Mouse (Mus musculus) C2C12 (cell line): ENCODE results near the gene Oit1. TPM values are rescaled to one million over a fixed set of nuclear protein-coding genes. Genes with fewer than 3 reads are reported as not detected.

Source experiments
- H3K27me3 ChIP-seq: one replicate; pipeline ENCODE4 v1.6.1; 2011; ENCODE audit not compliant: control insufficient read depth, insufficient read depth, insufficient read length
- H3K36me3 ChIP-seq: one replicate; pipeline ENCODE4 v1.6.1; 2011; ENCODE audit not compliant: control insufficient read depth, insufficient read depth
- H3K4me3 ChIP-seq: one replicate; pipeline ENCODE4 v1.5.1; 2011; ENCODE audit warnings: mild to moderate bottlenecking, control low read depth; ENCODE audit not compliant: poor library complexity, insufficient read depth, severe bottlenecking
- H3K79me2 ChIP-seq: one replicate; pipeline ENCODE4 v1.6.1; 2011; ENCODE audit not compliant: control insufficient read depth, insufficient read depth
- H3K79me3 ChIP-seq: one replicate; pipeline ENCODE4 v1.6.1; 2011; ENCODE audit warnings: low read depth, control low read depth
- H3ac ChIP-seq: one replicate; pipeline ENCODE3; 2011; ENCODE audit warnings: low read depth; ENCODE audit not compliant: control insufficient read depth, insufficient read length
- CEBPB ChIP-seq: IDR thresholded peaks from one replicate; pipeline ENCODE4 v1.6.1; 2011; ENCODE audit warnings: low read depth, mild to moderate bottlenecking, control low read depth, moderate library complexity
- CTCF ChIP-seq: IDR thresholded peaks from one replicate; pipeline ENCODE4 v1.5.1; 2011; ENCODE audit not compliant: control insufficient read depth, insufficient read depth, insufficient read length
- FOSL1 ChIP-seq: IDR thresholded peaks from one replicate; pipeline ENCODE4 v1.8.0; 2011; ENCODE audit warnings: mild to moderate bottlenecking, low read length; ENCODE audit not compliant: poor library complexity, insufficient read depth, severe bottlenecking
- MAX ChIP-seq: IDR thresholded peaks from one replicate; pipeline ENCODE4 v1.6.1; 2011; ENCODE audit warnings: mild to moderate bottlenecking, control low read depth
- MYOD1 ChIP-seq: IDR thresholded peaks from one replicate; pipeline ENCODE4 v1.6.1; 2011; ENCODE audit warnings: low read depth; ENCODE audit not compliant: control insufficient read depth, insufficient read length
- MYOG ChIP-seq: IDR thresholded peaks from one replicate; pipeline ENCODE4 v1.6.1; 2011; ENCODE audit not compliant: control insufficient read depth, insufficient read length; ENCODE audit errors: extremely low read depth
- USF1 ChIP-seq: IDR thresholded peaks from one replicate; pipeline ENCODE4 v1.6.1; 2011; ENCODE audit warnings: low read depth, mild to moderate bottlenecking, control low read depth, moderate library complexity
- long read RNA-seq, 2 experiments: library from polyadenylated mRNA; unstranded; transcript quantifications; one replicate each; pipeline ENCODE4 v2.0.0; 2019 to 2020
- polyA plus RNA-seq: library from polyadenylated mRNA; unstranded; fragments of >200 nt; fragmentation: generic; extraction: Trizol; gene quantifications from one replicate; pipeline ENCODE4 v1.2.1, GENCODE M21; 2012; ENCODE audit warnings: missing spikeins

Oit1 gene
- not detected for polyA plus RNA-seq
- long read RNA-seq, experiment 1 = 0 reads
- long read RNA-seq, experiment 2 = 0 reads

DNA sequence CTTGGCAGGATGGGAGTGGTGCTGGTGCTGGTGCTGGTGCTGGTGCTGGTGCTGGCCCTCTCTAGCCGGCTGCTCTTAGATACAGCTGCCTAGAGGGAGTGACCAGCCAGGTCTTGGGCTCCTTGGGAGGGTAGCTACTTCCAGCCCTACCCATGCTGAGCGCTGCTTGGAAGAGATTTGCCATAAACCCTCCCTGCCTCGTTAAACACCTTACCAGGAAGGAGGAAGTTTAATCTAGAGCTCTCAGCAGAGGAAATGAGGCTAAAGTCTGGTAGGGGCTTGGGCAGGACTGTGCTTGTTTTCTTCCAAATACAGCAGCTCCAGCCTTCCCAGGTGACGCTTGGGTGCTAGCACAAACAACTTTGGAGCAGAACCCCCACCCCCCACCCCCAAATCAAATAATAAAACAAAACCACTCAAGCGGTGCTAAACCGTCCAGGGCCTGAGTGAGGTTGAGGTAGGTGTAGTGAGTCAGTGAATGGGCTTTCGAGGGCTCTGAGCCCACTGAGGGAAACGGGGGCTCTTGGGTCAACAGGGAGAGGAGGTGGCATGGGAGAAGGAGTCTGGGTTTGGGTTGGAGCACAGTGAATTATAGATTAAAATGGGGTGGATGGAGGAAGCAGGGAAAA, at the start of gene Oit1:
Oit1 (minus strand) TSS at position 70 of the 629 bp plus-strand sequence.
- Histone ChIP-seq H3K4me3 (no peak within 1 kb of the TSS), H3K27me3 (no peaks in the 10 kb centered on the region), H3K36me3 (no peaks in the 10 kb centered on the region), H3K79me3 (no peaks in the 10 kb centered on the region), H3ac (no peak within 1 kb of the TSS), H3K79me2 (no peaks in the 10 kb centered on the region)
- TF ChIP-seq MYOD1 (no peak), FOSL1 (no peak), USF1 (no peak), CEBPB (no peak), CTCF (no peak), MAX (no peak), MYOG (no peak)

DNA sequence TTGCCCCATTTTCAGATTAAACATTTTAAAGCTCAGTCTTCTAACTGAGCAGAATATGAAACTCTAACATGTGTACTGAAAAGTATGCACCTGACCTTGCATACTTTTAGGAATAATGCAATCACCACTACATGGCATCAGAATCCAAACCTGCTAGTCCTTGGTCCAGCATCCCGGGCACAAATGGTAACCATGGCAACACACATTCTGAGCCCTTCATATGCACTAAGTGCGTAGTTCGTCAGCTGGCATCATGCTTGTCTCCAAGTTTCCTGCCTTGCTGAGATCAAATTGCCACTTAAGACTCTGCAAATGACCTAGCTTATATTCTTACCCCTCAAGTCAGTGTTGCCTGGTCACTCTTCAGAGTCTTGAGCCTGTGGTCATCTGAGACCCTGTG, 44.3 kb upstream of the Oit1 start:
- Histone ChIP-seq H3K36me3 (no peaks in the 10 kb centered on the region), H3K79me3 (no peaks in the 10 kb centered on the region), H3K27me3 (no peaks in the 10 kb centered on the region), H3K79me2 (no peaks in the 10 kb centered on the region), H3K4me3 (no peak overlapping the region), H3ac (no peak overlapping the region)
- no peak for TF ChIP-seq MYOG

DNA sequence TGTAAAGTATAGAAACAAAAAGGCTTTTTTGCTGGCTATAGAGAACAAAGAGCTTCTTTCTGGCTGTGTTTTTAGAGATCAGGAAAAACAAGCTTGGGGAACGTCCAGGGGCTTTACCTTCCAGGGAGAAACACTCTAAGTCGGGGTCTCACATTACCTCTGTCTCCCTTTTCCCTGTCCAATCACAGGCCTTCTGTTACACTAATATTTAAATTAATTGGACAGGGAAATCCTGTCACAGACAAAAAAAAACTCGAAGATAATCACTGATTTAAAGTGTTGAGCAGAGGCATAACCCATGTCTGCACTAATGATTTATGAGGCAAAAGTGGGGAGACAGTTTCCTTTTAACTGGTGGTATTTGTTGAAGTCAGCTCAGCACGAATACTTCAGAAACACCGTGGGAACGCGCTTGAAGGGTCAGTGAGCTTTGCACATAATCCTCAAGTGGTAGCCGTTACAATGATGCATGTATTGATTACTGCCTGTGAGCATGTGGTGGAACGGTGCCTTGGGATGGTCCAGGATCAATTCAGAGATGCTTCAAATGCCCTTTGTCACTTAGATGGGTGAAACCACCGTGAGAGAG, 42.7 kb upstream of the Oit1 start:
- Histone ChIP-seq H3K79me2 (no peaks in the 10 kb centered on the region), H3K27me3 (no peaks in the 10 kb centered on the region), H3K79me3 (no peaks in the 10 kb centered on the region), H3ac (no peak overlapping the region), H3K36me3 (no peaks in the 10 kb centered on the region), H3K4me3 (no peak overlapping the region)
- no peak for TF ChIP-seq FOSL1
- no peak for TF ChIP-seq MYOG
- TF ChIP-seq CEBPB = no peak
- no peak for TF ChIP-seq CTCF
- no peak for TF ChIP-seq MAX
- no peak for TF ChIP-seq USF1
- TF ChIP-seq MYOD1 = no peak

GRCm38 (mm10) chr14:8418610-8419009, 40.1 kb upstream of the Oit1 start:
- H3ac ChIP-seq = no peak overlapping the region
- no peak for TF ChIP-seq CTCF
- TF ChIP-seq MYOD1 = no peak
- TF ChIP-seq FOSL1 = no peak
- TF ChIP-seq MAX = no peak
- TF ChIP-seq CEBPB = no peak
- no peak for TF ChIP-seq USF1
- no peak for TF ChIP-seq MYOG

DNA sequence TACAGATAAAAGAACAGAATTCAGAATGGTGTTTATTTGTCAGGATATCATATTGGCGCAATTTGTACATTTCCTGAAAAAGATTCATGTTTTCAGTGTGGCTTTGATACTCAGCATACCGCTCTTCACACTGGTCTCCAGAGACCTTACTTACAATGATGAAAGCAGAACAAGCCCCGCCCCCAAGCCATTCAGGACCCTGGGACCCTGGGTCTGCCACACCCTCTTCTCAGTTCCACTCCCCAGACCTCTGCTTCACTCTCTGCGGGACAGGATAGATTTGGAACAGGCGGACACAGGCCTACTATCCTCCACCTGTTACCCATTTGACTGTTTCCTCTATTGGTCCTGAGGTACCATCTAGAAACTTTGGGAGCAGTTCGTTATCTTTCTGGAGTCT, 27.4 kb upstream of the Oit1 start:
- no peak for TF ChIP-seq USF1
- TF ChIP-seq CTCF = no peak
- no peak for TF ChIP-seq CEBPB
- no peak for TF ChIP-seq MYOD1
- TF ChIP-seq FOSL1 = no peak
- TF ChIP-seq MYOG = no peak
- TF ChIP-seq MAX = no peak
- no peak overlapping the region for H3K4me3 ChIP-seq
- no peaks in the 10 kb centered on the region for H3K79me2 ChIP-seq
- H3K36me3 ChIP-seq = no peaks in the 10 kb centered on the region
- no peaks in the 10 kb centered on the region for H3K79me3 ChIP-seq
- no peak overlapping the region for H3ac ChIP-seq
- no peaks in the 10 kb centered on the region for H3K27me3 ChIP-seq

More at GRCm38 (mm10) chr14:8418610-8419009, 40.1 kb upstream of the Oit1 start:
- H3K36me3 ChIP-seq = no peaks in the 10 kb centered on the region
- H3K27me3 ChIP-seq = no peaks in the 10 kb centered on the region
- no peaks in the 10 kb centered on the region for H3K79me2 ChIP-seq
- H3K4me3 ChIP-seq = no peak overlapping the region
- no peaks in the 10 kb centered on the region for H3K79me3 ChIP-seq

- no peaks in the 10 kb centered on the region for H3K36me3 ChIP-seq
- H3K79me2 ChIP-seq = no peaks in the 10 kb centered on the region
- no peak overlapping the region for H3K4me3 ChIP-seq
- no peak for TF ChIP-seq MAX
- no peak for TF ChIP-seq MYOG
- no peak for TF ChIP-seq USF1
- TF ChIP-seq CEBPB = no peak
- TF ChIP-seq CTCF = no peak
- no peak for TF ChIP-seq FOSL1
- TF ChIP-seq MYOD1 = no peak
- H3ac ChIP-seq = no peak overlapping the region
- H3K79me3 ChIP-seq = no peaks in the 10 kb centered on the region
- no peaks in the 10 kb centered on the region for H3K27me3 ChIP-seq
Observed at GRCm38 (mm10) chr14:8403310-8403709, 24.8 kb upstream of the Oit1 start.
